Mouse (Mus musculus) frontal cortex, postnatal 25 days (tissue): ENCODE measurements around the gene Eif4e2.
A peak's percentile ranks its signal among the peaks of the same experiment; 100 is the strongest.

Source experiments
- DNase-seq, 2 experiments: peaks; one replicate each; pipeline ENCODE4 v3.0.0; 2022; ENCODE audit warnings: low spot score in 2 of 2

Gene Eif4e2

GRCm38 (mm10) chr1:87213735-87214704 is at the start of gene Eif4e2:
Gene Eif4e2 (plus strand): TSS chr1:87213914.
- DNase-seq, result peak; percentile 74 to 82

- DNase-seq, result no peak
These were observed 49.4 kb upstream of the Eif4e2 start for GRCm38 (mm10) chr1:87164164-87164795.

GRCm38 (mm10) chr1:87164796-87165184 is 48.9 kb upstream of the Eif4e2 start:
- no peak for DNase-seq

GRCm38 (mm10) chr1:87170458-87170857 is 43.3 kb upstream of the Eif4e2 start:
- DNase-seq, result no peak

- no peak for DNase-seq
These were observed 42.4 kb upstream of the Eif4e2 start for GRCm38 (mm10) chr1:87171312-87171711.

- DNase-seq, result no peak
These were observed 41.4 kb upstream of the Eif4e2 start for GRCm38 (mm10) chr1:87172316-87172715.

- peak; percentile 31 to 37 for DNase-seq
These were observed 39.4 kb upstream of the Eif4e2 start for GRCm38 (mm10) chr1:87174006-87174955.

GRCm38 (mm10) chr1:87175852-87176292 is 37.8 kb upstream of the Eif4e2 start:
- DNase-seq, result peak in 1 of 2 experiments; percentile 30

- DNase-seq, result no peak
These were observed 32.8 kb upstream of the Eif4e2 start for GRCm38 (mm10) chr1:87180896-87181295.

GRCm38 (mm10) chr1:87183013-87183412 is 30.7 kb upstream of the Eif4e2 start, which contains the start of gene Prss56:
Gene Prss56 (plus strand): TSS chr1:87183313.
- no peak for DNase-seq

- DNase-seq, result no peak
These were observed 29.5 kb upstream of the Eif4e2 start for GRCm38 (mm10) chr1:87183998-87184750.

GRCm38 (mm10) chr1:87184751-87185139 is 29.0 kb upstream of the Eif4e2 start:
- DNase-seq, result peak; percentile 57 to 66

- no peak for DNase-seq
These were observed 28.2 kb upstream of the Eif4e2 start for GRCm38 (mm10) chr1:87185526-87185925.

GRCm38 (mm10) chr1:87186261-87187036 is 27.3 kb upstream of the Eif4e2 start:
- no peak for DNase-seq

GRCm38 (mm10) chr1:87187037-87187355 is 26.7 kb upstream of the Eif4e2 start:
- peak; percentile 47 to 56 for DNase-seq

GRCm38 (mm10) chr1:87190429-87190828 is 23.3 kb upstream of the Eif4e2 start, which contains the start of gene Chrnd:
Gene Chrnd (plus strand): TSS chr1:87190607.
- no peak for DNase-seq

- no peak for DNase-seq
These were observed 16.4 kb upstream of the Eif4e2 start for GRCm38 (mm10) chr1:87197296-87197695.

GRCm38 (mm10) chr1:87198119-87199065 is 15.3 kb upstream of the Eif4e2 start:
- no peak for DNase-seq

- DNase-seq, result no peak
These were observed 12.9 kb upstream of the Eif4e2 start for GRCm38 (mm10) chr1:87200811-87201210.
